Mouse (Mus musculus): ENCODE measurements around the gene Mrps14. TPM values are rescaled to one million over a fixed set of nuclear protein-coding genes. Genes with fewer than 3 reads are reported as not detected.
A peak's percentile ranks its signal among the peaks of the same experiment; 100 is the strongest.

Gene Mrps14
- total and polyA plus RNA-seq, 3 experiments, result 133 to 138 TPM; not detected in 1

GRCm38 (mm10) chr1:160194529-160195336 is at the start of gene Mrps14 (continued):
- TF ChIP-seq CHD1 (IDR thresholded peaks at IDR 0.05; ENCODE audit: low read depth, low read length) (no peak), ELF1 (IDR thresholded peaks at IDR 0.05; ENCODE audit: low read depth, low read length) (peak; percentile 83), KAT2A (conservative IDR thresholded peaks at IDR 0.05; ENCODE audit: low read depth, low read length) (no peak; the same call in 1 of the 2 replicates)

- Histone ChIP-seq H3K79me2 (ENCODE audit: control insufficient read depth, insufficient read depth, low read length, poor library complexity) (no peaks in the 10 kb centered on the region), H3K4me3 (ENCODE audit: control insufficient read depth in 1 of 2, insufficient read depth in 1 of 2, low read depth in 2 of 2, low read length in 2 of 2) (no peak overlapping the region), H3K9me3 (replicated peaks; ENCODE audit: insufficient read depth, low read length) (no peaks in the 10 kb centered on the region), H3K27me3 (ENCODE audit: control insufficient read depth in 1 of 2, insufficient read depth in 2 of 2, low read length in 2 of 2) (no peaks in the 10 kb centered on the region; a peak in 2 of 4 replicates), H3K4me1 (ENCODE audit: control insufficient read depth in 1 of 2, insufficient read depth in 2 of 2, low read length in 2 of 2) (no peaks in the 10 kb centered on the region), H3K27ac (ENCODE audit: control insufficient read depth, low read depth, low read length) (no peak overlapping the region), H3K36me3 (ENCODE audit: control insufficient read depth in 1 of 2, insufficient read depth in 2 of 2, low read length in 2 of 2) (no peaks in the 10 kb centered on the region), H3K9ac (ENCODE audit: control insufficient read depth, low read depth, low read length, poor library complexity, severe bottlenecking) (no peak overlapping the region)
- DNase-seq (ENCODE audit: low read depth, low spot score), result no peak
- TF ChIP-seq MXI1 (IDR thresholded peaks at IDR 0.05; ENCODE audit: low read depth, low read length) (no peak), RCOR1 (IDR thresholded peaks at IDR 0.05; ENCODE audit: low read depth, low read length) (no peak), TAL1 (IDR thresholded peaks at IDR 0.05; ENCODE audit: low read length) (no peak), NRF1 (IDR thresholded peaks at IDR 0.05; ENCODE audit: insufficient read depth, low read depth, low read length, poor library complexity, severe bottlenecking) (no peak), GABPA (IDR thresholded peaks at IDR 0.05; ENCODE audit: low read depth, low read length) (no peak), SIN3A (IDR thresholded peaks at IDR 0.05; ENCODE audit: low read length) (no peak), MAX (IDR thresholded peaks at IDR 0.05; ENCODE audit: low read length) (no peak), MYC (IDR thresholded peaks at IDR 0.05; ENCODE audit: low read depth, low read length) (no peak), USF2 (IDR thresholded peaks at IDR 0.05; ENCODE audit: borderline replicate concordance in 1 of 2, insufficient read depth in 1 of 2, low read depth in 1 of 2, low read length in 2 of 2) (no peak), ZNF384 (IDR thresholded peaks at IDR 0.05; ENCODE audit: low read depth, low read length) (no peak), MEF2A (IDR thresholded peaks at IDR 0.05; ENCODE audit: extremely low read depth, insufficient replicate concordance, low read depth, low read length, poor library complexity, severe bottlenecking) (no peak), CTCF (IDR thresholded peaks at IDR 0.05 in 2 of 3, conservative IDR thresholded peaks at IDR 0.05 in 1 of 3; ENCODE audit: control insufficient read depth in 1 of 3, insufficient read depth in 1 of 3, low read depth in 2 of 3, low read length in 3 of 3, poor library complexity in 1 of 3, severe bottlenecking in 1 of 3) (no peak), SMC3 (IDR thresholded peaks at IDR 0.05; ENCODE audit: low read depth, low read length) (no peak), KAT2A (conservative IDR thresholded peaks at IDR 0.05; ENCODE audit: low read depth, low read length) (no peak)
These were observed 49.4 kb upstream of the Mrps14 start for GRCm38 (mm10) chr1:160145606-160146005.

GRCm38 (mm10) chr1:160147274-160147673 is 47.7 kb upstream of the Mrps14 start:
- Histone ChIP-seq H3K4me1 (ENCODE audit: control insufficient read depth in 1 of 2, insufficient read depth in 2 of 2, low read length in 2 of 2) (no peaks in the 10 kb centered on the region), H3K79me2 (ENCODE audit: control insufficient read depth, insufficient read depth, low read length, poor library complexity) (no peaks in the 10 kb centered on the region), H3K9ac (ENCODE audit: control insufficient read depth, low read depth, low read length, poor library complexity, severe bottlenecking) (no peak overlapping the region), H3K36me3 (ENCODE audit: control insufficient read depth in 1 of 2, insufficient read depth in 2 of 2, low read length in 2 of 2) (no peaks in the 10 kb centered on the region), H3K4me3 (ENCODE audit: control insufficient read depth in 1 of 2, insufficient read depth in 1 of 2, low read depth in 2 of 2, low read length in 2 of 2) (no peak overlapping the region), H3K27ac (ENCODE audit: control insufficient read depth, low read depth, low read length) (no peak overlapping the region), H3K9me3 (replicated peaks; ENCODE audit: insufficient read depth, low read length) (no peaks in the 10 kb centered on the region), H3K27me3 (ENCODE audit: control insufficient read depth in 1 of 2, insufficient read depth in 2 of 2, low read length in 2 of 2) (no peaks in the 10 kb centered on the region; a peak in 2 of 4 replicates)
- no peak for DNase-seq (ENCODE audit: low read depth, low spot score)
- no peak for TF ChIP-seq MYB (IDR thresholded peaks at IDR 0.05; ENCODE audit: low read depth, low read length)
- no peak for TF ChIP-seq MAZ (IDR thresholded peaks at IDR 0.05; ENCODE audit: low read depth, low read length)
- TF ChIP-seq RCOR1 (IDR thresholded peaks at IDR 0.05; ENCODE audit: low read depth, low read length), result no peak
- TF ChIP-seq POLR2AphosphoS2 (IDR thresholded peaks at IDR 0.05; ENCODE audit: low read length), result no peak
- no peak for TF ChIP-seq ZC3H11A (IDR thresholded peaks at IDR 0.05; ENCODE audit: low read depth, low read length)
- TF ChIP-seq USF2 (IDR thresholded peaks at IDR 0.05; ENCODE audit: borderline replicate concordance in 1 of 2, insufficient read depth in 1 of 2, low read depth in 1 of 2, low read length in 2 of 2), result no peak
- no peak for TF ChIP-seq USF1 (IDR thresholded peaks at IDR 0.05; ENCODE audit: low read depth, low read length)
- TF ChIP-seq MEF2A (IDR thresholded peaks at IDR 0.05; ENCODE audit: extremely low read depth, insufficient replicate concordance, low read depth, low read length, poor library complexity, severe bottlenecking), result no peak
- TF ChIP-seq JUND (IDR thresholded peaks at IDR 0.05; ENCODE audit: low read depth, low read length), result no peak
- no peak for TF ChIP-seq ZKSCAN1 (IDR thresholded peaks at IDR 0.05; ENCODE audit: low read depth, low read length)
- TF ChIP-seq POLR2AphosphoS5 (IDR thresholded peaks at IDR 0.05; ENCODE audit: borderline replicate concordance, low read depth, low read length), result no peak
- TF ChIP-seq ELF1 (IDR thresholded peaks at IDR 0.05; ENCODE audit: low read depth, low read length), result no peak
- TF ChIP-seq RAD21 (IDR thresholded peaks at IDR 0.05; ENCODE audit: low read depth, low read length), result no peak
- no peak for TF ChIP-seq MAX (IDR thresholded peaks at IDR 0.05; ENCODE audit: low read length)
- no peak for TF ChIP-seq MYC (IDR thresholded peaks at IDR 0.05; ENCODE audit: low read depth, low read length)
- no peak for TF ChIP-seq TAL1 (IDR thresholded peaks at IDR 0.05; ENCODE audit: low read length)
- TF ChIP-seq TCF12 (IDR thresholded peaks at IDR 0.05; ENCODE audit: low read depth, low read length), result no peak
